Mouse (Mus musculus) embryonic fibroblast, embryonic 13.5 days (primary cell): ENCODE measurements around the gene Ccdc51. TPM values are rescaled to one million over a fixed set of nuclear protein-coding genes. Genes with fewer than 3 reads are reported as not detected.

ENCODE experiments used
- H3K27ac ChIP-seq: 2 replicates; pipeline ENCODE4 v1.5.1; 2012; ENCODE audit warnings: low read length, control low read depth, inconsistent platforms; ENCODE audit not compliant: insufficient read depth
- H3K4me1 ChIP-seq: 2 replicates; pipeline ENCODE4 v1.6.1; 2011; ENCODE audit warnings: low read length; ENCODE audit not compliant: control insufficient read depth, insufficient read depth
- H3K4me3 ChIP-seq: 2 replicates; pipeline ENCODE4 v1.5.1; 2011; ENCODE audit warnings: mild to moderate bottlenecking, control low read depth, low read length; ENCODE audit not compliant: insufficient read depth
- CTCF ChIP-seq: IDR thresholded peaks from 2 replicates; pipeline ENCODE4 v1.5.1; 2011; ENCODE audit warnings: mild to moderate bottlenecking, control low read depth, low read length, moderate library complexity, borderline replicate concordance; ENCODE audit not compliant: insufficient read depth
- POLR2A ChIP-seq: IDR thresholded peaks from 2 replicates; pipeline ENCODE4 v1.6.1; 2011; ENCODE audit warnings: low read depth, mild to moderate bottlenecking, control low read depth, low read length, moderate library complexity
- polyA plus RNA-seq: library from polyadenylated mRNA; stranded (reverse); fragments of >200 nt; gene quantifications from 2 replicates; pipeline ENCODE4 v1.2.4, GENCODE M21; 2011; ENCODE audit warnings: low read depth; ENCODE audit not compliant: missing spikeins, insufficient read length

Gene Ccdc51
- polyA plus RNA-seq, 1 experiment: 4.6 TPM

- no peak; the same call in 1 of the 2 replicates for TF ChIP-seq POLR2A
- TF ChIP-seq CTCF: no peak
- H3K4me3 ChIP-seq: no peak overlapping the region
- peaks cover 22% of the 10 kb centered on the region for H3K4me1 ChIP-seq
- no peak overlapping the region for H3K27ac ChIP-seq
Observed at GRCm38 (mm10) chr9:109093786-109094552, 11.7 kb downstream of the Ccdc51 start.

DNA sequence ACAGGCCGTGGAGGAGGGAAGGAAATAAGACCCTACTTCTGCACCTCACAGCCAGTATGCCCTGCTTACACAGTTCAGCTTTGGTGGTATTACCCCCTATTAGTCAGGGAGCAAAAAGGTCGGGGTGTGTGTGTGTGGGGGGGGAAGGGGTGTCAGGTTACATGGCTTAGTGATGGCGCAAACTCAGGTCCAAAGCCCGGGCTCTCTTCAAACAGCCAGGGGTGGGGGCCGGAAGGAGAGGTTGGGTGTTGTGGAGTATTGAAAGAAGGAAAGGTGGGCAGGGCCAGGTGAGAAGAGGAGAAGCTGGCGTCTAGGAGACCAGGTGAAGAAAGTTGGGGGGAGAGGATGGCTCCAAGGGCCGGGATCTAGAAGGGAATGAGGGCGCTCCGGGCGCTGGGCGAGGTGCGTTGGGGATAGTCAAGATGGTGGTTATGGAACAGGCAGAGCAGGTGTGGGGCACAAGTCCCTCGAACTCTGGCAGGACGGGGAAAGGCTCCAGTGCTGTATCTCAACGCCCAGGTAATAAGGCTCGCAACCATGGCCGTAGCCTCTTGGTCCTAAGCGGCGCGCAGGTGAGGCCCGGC, 12.4 kb downstream of the Ccdc51 start:
- Histone ChIP-seq H3K4me3 (peak overlapping the region; percentile 43), H3K4me1 (peaks cover 23% of the 10 kb centered on the region), H3K27ac (no peak overlapping the region)
- TF ChIP-seq POLR2A: 0 out of 2 replicates have a peak, but pooled peaks have one; percentile 12
- TF ChIP-seq CTCF: no peak

- H3K27ac ChIP-seq: peak within 1 kb of the TSS; percentile 69
- TF ChIP-seq POLR2A (peak; percentile 70), CTCF (no peak)
- peaks cover 23% of the 10 kb centered on the region for H3K4me1 ChIP-seq
- peak within 1 kb of the TSS; percentile 47 for H3K4me3 ChIP-seq
Observed at GRCm38 (mm10) chr9:109095137-109095982, 13.1 kb downstream of the Ccdc51 start, which contains the start of gene Plxnb1. Gene Plxnb1, plus strand, starts transcription at chr9:109095389.

GRCm38 (mm10) chr9:109096251-109096661, 14.0 kb downstream of the Ccdc51 start:
- Histone ChIP-seq H3K27ac (peak overlapping the region; percentile 69), H3K4me3 (peak overlapping the region; percentile 47), H3K4me1 (peaks cover 23% of the 10 kb centered on the region)
- TF ChIP-seq POLR2A: peak; percentile 20; the same call in 1 of the 2 replicates
- no peak for TF ChIP-seq CTCF

DNA sequence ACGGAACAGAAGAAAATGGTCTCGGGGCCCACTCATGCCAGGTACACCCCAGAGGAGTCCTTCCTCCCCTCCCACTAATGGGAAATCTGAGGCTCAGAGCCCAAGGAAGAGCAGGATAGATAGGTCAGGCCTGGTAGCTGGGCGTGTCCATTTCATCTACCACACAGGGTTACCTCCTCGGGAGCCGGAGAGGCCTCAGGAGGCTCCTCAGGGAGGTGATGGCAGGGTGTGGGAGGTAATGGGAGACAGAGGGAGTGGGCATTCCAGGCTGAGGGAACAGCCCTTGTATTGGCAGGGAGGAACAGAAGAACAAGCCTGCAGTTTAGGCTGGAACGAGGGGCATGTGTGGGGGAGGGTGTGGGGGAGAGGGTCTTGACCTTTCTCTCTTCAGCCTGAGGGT, 14.6 kb downstream of the Ccdc51 start:
- no peak for TF ChIP-seq CTCF
- Histone ChIP-seq H3K4me3 (peak overlapping the region; percentile 47; the same call in 1 of the 2 replicates), H3K27ac (no peak overlapping the region; the same call in 1 of the 2 replicates), H3K4me1 (peaks cover 23% of the 10 kb centered on the region)

DNA sequence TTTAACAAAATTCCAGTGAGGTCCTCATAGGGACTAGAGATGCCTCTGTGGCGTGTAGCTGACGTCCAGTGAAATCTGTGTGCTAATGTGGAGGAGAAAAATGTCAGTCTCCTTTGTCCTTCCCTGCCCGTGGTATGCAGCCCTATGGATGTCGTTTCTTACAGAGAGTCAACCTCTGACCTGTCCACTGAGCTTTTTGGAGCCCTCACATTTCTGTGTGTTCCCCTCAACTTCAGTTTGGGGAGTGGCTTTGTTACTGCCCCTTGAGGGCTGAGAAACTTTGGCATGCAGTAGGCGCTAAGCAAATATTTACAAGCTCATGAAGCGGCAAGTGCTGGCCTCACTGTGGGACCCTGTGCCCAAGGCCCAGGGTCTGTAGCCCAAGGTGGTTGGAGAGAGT, 15.0 kb downstream of the Ccdc51 start:
- no peak overlapping the region for H3K4me3 ChIP-seq
- peaks cover 23% of the 10 kb centered on the region for H3K4me1 ChIP-seq
- H3K27ac ChIP-seq: no peak overlapping the region; the same call in 1 of the 2 replicates
- no peak for TF ChIP-seq CTCF
- no peak for TF ChIP-seq POLR2A

DNA sequence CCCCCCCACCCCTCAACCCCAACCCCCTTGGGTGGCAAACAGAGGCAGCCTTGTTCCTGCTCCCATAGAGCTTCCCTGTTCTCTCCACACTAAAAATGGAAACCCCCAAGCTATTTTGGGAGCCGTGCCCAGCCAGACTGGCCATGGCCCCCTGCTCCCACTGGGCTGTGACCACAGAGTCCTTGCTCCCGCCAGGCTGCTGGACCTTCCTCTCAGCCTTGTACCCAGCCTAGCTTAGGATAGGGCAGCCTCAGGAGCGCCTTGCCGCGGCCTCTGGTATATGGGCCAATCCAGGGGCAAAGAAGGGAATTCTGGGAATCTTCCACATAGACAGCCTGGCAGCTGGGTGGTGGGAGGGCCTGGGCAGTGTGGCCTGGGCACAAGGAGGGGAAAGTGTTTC, 15.5 kb downstream of the Ccdc51 start:
- Histone ChIP-seq H3K4me3 (no peak overlapping the region), H3K4me1 (peaks cover 23% of the 10 kb centered on the region), H3K27ac (no peak overlapping the region)
- TF ChIP-seq CTCF (no peak), POLR2A (no peak)

GRCm38 (mm10) chr9:109098366-109098765, 16.1 kb downstream of the Ccdc51 start:
- Histone ChIP-seq H3K27ac (no peak overlapping the region), H3K4me1 (peaks cover 23% of the 10 kb centered on the region), H3K4me3 (no peak overlapping the region)
- TF ChIP-seq POLR2A (no peak), CTCF (no peak)

GRCm38 (mm10) chr9:109098969-109099368, 16.7 kb downstream of the Ccdc51 start:
- no peak overlapping the region for H3K4me3 ChIP-seq
- H3K4me1 ChIP-seq: peaks cover 23% of the 10 kb centered on the region
- TF ChIP-seq POLR2A: no peak
- no peak for TF ChIP-seq CTCF
- no peak overlapping the region for H3K27ac ChIP-seq
